Mouse (Mus musculus) forebrain, embryonic 13.5 days (tissue): ENCODE results near the gene Zfp455. TPM values are rescaled to one million over a fixed set of nuclear protein-coding genes. Genes with fewer than 3 reads are reported as not detected.
A peak's percentile ranks its signal among the peaks of the same experiment; 100 is the strongest.
"Not testable (repeated sequence)": the region's sequence is repeated elsewhere in the genome, so short reads cannot be mapped to it uniquely, and the experiment has no call there.

Experiments used
- ATAC-seq: fragments of 200-750 bp; cut with Nextera tagmentation; 2 replicates; pipeline ENCODE4 v1.8.0; 2017
- H3K27ac ChIP-seq: fragments of 300-500 bp; sonication (generic); 2 replicates; pipeline ENCODE4 v1.5.1; 2015; ENCODE audit warnings: inconsistent platforms, mild to moderate bottlenecking, moderate library complexity
- H3K27me3 ChIP-seq: fragments of 300-500 bp; sonication (generic); 2 replicates; pipeline ENCODE4 v1.6.1; 2015; ENCODE audit warnings: mild to moderate bottlenecking, inconsistent platforms
- H3K36me3 ChIP-seq: fragments of 300-500 bp; sonication (generic); 2 replicates; pipeline ENCODE4 v1.6.1; 2015; ENCODE audit warnings: mild to moderate bottlenecking, inconsistent platforms; ENCODE audit not compliant: poor library complexity, severe bottlenecking
- H3K4me1 ChIP-seq: fragments of 300-500 bp; sonication (generic); 2 replicates; pipeline ENCODE4 v1.6.1; 2015; ENCODE audit warnings: inconsistent platforms
- H3K4me2 ChIP-seq: fragments of 300-500 bp; sonication (generic); 2 replicates; pipeline ENCODE4 v1.6.1; 2015; ENCODE audit warnings: inconsistent platforms, mild to moderate bottlenecking, moderate library complexity
- H3K4me3 ChIP-seq: fragments of 300-500 bp; sonication (generic); 2 replicates; pipeline ENCODE4 v1.5.1; 2015; ENCODE audit warnings: mild to moderate bottlenecking, inconsistent platforms
- H3K9ac ChIP-seq: fragments of 300-500 bp; sonication (generic); 2 replicates; pipeline ENCODE4 v1.6.1; 2015; ENCODE audit warnings: mild to moderate bottlenecking, inconsistent platforms
- H3K9me3 ChIP-seq: fragments of 300-500 bp; sonication (generic); replicated peaks from 2 replicates; pipeline ENCODE4 v1.6.1; 2016; ENCODE audit warnings: inconsistent platforms
- WGBS: fragments of 180-500 bp; shearing (Covaris S2); methylation state at CpG from one replicate; pipeline ENCODE4 v1.1.7; 2015; 5-methylcytosine and 5-hydroxymethylcytosine counted together
- polyA plus RNA-seq: library from polyadenylated mRNA; unstranded; fragments of >200 nt; fragmentation: Nextera tagmentation; extraction: Ambion mirVana; gene quantifications from 2 replicates; pipeline ENCODE4 v1.2.1, GENCODE M21; 2015

Zfp455 gene
- 2.8 and 3.6 TPM in 2 replicates for polyA plus RNA-seq

DNA sequence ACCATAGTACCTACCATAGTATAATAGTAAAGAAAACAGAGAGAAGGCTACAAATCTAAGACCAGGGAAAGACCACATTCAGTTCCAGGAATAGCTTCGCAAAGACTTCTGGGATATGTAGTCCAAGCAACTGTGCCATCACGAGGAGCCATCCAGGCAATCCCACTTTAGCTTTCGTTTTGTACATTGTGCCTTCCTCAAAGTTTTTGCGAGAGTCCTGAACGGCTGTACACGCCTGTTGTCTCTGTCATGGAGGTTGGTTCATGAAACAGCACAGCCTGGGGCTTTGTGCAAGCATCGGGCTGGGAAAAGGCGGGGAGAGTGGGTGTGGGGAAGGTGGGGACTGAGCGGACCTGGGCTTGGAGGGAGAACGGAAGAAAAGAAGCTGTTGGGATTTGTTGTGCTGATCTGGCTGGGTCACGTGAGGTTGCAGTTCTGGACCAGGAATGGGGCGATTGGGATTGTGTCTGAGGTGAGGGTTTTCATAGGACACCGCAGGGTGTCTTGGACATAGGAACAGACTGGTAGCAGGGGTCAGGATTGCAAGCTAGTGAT, at the start of gene Zfp455:
Gene Zfp455, plus strand, starts transcription at position 167 of the 555 bp plus-strand sequence.
- peak within 1 kb of the TSS; percentile 66 for H3K4me3 ChIP-seq
- no peak within 1 kb of the TSS for H3K27ac ChIP-seq
- H3K9me3 ChIP-seq = no peaks in the 10 kb centered on the region
- WGBS = 3% methylated on average over 13 of the region's 13 CpGs
- H3K27me3 ChIP-seq = no peaks in the 10 kb centered on the region
- peak; percentile 95 for ATAC-seq
- H3K4me1 ChIP-seq = peaks cover 3% of the 10 kb centered on the region; the same call in 1 of the 2 replicates
- H3K36me3 ChIP-seq = no peaks in the 10 kb centered on the region
- peak within 1 kb of the TSS; percentile 69 for H3K4me2 ChIP-seq
- H3K9ac ChIP-seq = peak within 1 kb of the TSS; percentile 72

DNA sequence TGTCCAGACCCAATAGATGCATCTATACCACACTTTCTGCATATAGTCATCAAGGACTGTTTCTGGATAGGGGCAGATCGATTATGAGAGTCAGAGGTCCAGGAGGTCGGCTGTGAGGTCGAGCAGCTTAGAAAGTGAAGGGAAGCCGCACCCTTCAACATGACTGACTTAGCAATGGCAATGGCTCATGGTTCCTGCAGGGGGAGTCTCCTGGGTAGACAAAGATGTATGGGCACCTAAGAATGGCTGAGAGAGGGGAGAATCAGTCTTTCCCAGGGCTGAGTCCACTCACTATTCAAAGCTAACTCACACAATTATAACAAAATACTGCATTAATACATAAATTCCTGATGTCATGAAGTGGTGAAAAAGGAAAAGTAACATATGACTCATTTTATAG, 28.2 kb upstream of the Zfp455 start:
- not testable (repeated sequence) for H3K9ac ChIP-seq, H3K4me2 ChIP-seq, ATAC-seq, H3K4me1 ChIP-seq, H3K36me3 ChIP-seq, H3K9me3 ChIP-seq, H3K27me3 ChIP-seq, H3K4me3 ChIP-seq, H3K27ac ChIP-seq
- WGBS = 70% methylated on average over 4 of the region's 4 CpGs

DNA sequence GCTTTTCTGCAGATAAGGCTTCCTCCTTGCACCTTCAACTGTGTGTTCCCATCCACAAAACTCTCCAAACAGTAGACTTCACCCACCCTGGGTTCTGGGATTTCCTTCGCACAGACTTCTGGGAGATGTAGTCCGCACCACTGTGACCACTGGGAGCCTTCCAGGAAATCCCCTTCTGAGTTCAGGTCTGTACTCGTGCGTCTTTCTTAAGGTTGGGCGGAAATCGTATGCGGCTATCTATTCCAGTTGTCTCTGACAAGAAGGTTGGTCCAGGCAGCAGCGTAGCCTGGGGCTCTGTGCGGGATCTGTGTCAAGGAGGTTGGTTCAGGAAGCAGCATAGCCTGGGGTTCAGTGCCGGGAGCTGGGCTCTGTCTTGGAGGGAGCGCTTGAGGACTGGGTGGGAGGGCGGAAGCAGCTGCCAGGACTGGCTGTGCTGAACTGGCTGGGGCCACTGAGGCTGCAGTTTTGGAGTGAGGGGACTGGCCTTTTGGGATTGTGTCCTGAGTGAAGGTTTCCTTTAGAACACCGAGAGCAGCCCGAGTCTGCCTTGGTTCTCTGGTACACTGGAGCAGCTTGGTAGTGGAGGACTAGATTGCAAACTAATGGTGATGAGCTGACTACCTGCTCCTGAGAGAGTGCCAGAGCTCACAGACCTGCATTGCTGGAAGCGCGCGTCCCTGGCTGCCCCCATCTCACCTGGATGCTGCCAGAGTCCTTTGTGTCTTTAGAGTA, 21.1 kb upstream of the Zfp455 start, which contains the start of gene Rsl1:
Gene Rsl1, plus strand, starts transcription at position 192 of the 732 bp plus-strand sequence.
- H3K27ac ChIP-seq = not testable (repeated sequence)

DNA sequence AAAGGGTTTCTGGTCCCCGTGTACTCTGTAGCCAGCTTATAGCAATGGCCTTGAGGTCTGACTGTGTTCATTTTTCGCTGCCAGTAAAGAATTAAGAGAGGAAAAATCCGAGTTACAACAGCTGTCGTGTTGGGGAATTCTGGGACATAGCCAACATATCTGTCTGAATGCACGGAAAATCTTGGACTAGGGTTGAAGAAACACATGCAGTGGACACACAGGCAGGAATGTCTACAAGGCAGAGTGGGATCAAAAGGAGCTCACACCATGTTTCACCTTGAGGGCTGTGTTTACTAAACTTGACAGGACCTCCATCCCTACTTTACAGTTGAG, 20.6 kb upstream of the Zfp455 start:
- H3K4me3 ChIP-seq = peak overlapping the region; percentile 68
- H3K9ac ChIP-seq = peak overlapping the region; percentile 73; the same call in 1 of the 2 replicates
- no peak for ATAC-seq
- no peak overlapping the region for H3K27ac ChIP-seq
- no peaks in the 10 kb centered on the region for H3K36me3 ChIP-seq
- H3K4me1 ChIP-seq = peaks cover 3% of the 10 kb centered on the region; the same call in 1 of the 2 replicates
- H3K27me3 ChIP-seq = no peaks in the 10 kb centered on the region
- no peaks in the 10 kb centered on the region for H3K9me3 ChIP-seq
- peak overlapping the region; percentile 66 for H3K4me2 ChIP-seq
- WGBS = 29% methylated on average over 5 of the region's 5 CpGs

More for the DNA sequence above, 21.1 kb upstream of the Zfp455 start, which contains the start of gene Rsl1:
- H3K4me1 ChIP-seq, H3K36me3 ChIP-seq, H3K27me3 ChIP-seq, H3K9me3 ChIP-seq: not testable (repeated sequence)
- H3K9ac ChIP-seq = peak within 1 kb of the TSS; percentile 73
- peak; percentile 98 for ATAC-seq
- H3K4me3 ChIP-seq = peak within 1 kb of the TSS; percentile 68
- 2% methylated on average over 17 of the region's 17 CpGs for WGBS
- H3K4me2 ChIP-seq = peak within 1 kb of the TSS; percentile 66

DNA sequence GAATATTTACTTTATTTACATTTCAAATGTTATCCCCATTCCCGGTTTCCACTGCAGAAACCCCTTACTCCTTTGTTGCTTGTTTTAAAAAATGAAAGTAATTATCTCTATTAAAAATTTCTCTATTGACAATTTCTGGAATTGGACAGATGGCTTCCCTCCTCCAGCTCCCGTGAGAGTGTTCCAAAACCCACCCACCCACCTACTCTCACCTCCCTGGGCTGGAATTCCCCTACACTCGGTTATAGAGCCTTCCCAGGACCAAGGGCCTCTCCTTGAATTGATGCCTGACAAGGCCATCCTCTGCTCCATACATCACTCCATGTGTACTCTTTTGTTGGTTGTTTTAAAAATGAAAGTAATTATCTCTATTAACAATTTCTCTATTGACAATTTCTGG, 7.3 kb downstream of the Zfp455 start:
- Histone ChIP-seq H3K4me1 (no peaks in the 10 kb centered on the region), H3K4me3 (no peak overlapping the region), H3K9me3 (no peaks in the 10 kb centered on the region), H3K36me3 (no peaks in the 10 kb centered on the region), H3K9ac (no peak overlapping the region), H3K4me2 (no peak overlapping the region), H3K27ac (no peak overlapping the region), H3K27me3 (no peaks in the 10 kb centered on the region)
- ATAC-seq = no peak
- WGBS = 78% methylated on average over 3 of the region's 3 CpGs

DNA sequence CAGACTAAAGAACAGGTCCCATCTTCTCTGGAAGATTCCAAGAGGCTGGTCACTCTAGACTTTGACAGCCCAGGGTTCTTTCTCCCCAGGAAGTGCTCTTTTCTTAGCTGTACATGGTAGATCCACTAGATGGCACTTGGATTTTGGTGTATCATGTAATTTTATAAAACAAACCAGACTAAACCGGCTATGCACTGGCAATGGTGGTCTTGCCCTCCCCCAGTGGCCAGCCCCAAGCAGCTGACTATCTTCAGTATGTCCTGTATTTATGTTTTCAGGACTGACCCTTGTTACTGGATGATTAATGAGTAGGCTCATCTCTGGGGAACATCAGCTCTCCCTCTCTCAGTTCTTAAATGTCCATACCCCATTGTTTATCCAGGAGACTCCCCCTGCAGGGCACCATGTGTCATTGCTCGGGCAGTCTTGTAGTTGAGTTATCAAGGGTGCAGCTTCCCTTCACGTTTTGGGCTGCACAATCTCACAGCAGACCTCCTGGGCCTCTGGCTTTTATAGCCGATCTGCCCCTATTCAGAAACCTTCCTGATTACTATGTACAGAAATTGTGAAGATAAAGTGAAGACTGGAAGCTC, 19.8 kb downstream of the Zfp455 start:
- H3K4me2 ChIP-seq = no peak overlapping the region
- 63% methylated on average over 4 of the region's 4 CpGs for WGBS
- H3K4me3 ChIP-seq = no peak overlapping the region
- H3K4me1 ChIP-seq = no peaks in the 10 kb centered on the region
- H3K27me3 ChIP-seq = no peaks in the 10 kb centered on the region
- H3K9me3 ChIP-seq = no peaks in the 10 kb centered on the region
- no peaks in the 10 kb centered on the region for H3K36me3 ChIP-seq
- no peak for ATAC-seq
- H3K27ac ChIP-seq = no peak overlapping the region
- no peak overlapping the region for H3K9ac ChIP-seq

Other genes with a start within 250 kb of the Zfp455 start
- gene Zfp712, start 133.3 kb upstream of the Zfp455 start, polyA plus RNA-seq = 5.6 and 6.8 TPM in 2 replicates
- gene Zfp708, start 96.5 kb upstream of the Zfp455 start, polyA plus RNA-seq = 9.0 TPM in 2 replicates
- 2.3 TPM in 2 replicates for gene Gm28557, start 85.9 kb upstream of the Zfp455 start, polyA plus RNA-seq
- gene Rslcan18, start 78.2 kb upstream of the Zfp455 start, polyA plus RNA-seq = 0.10 TPM in 1 of 2 replicates, not detected in the other
- 2.6 and 3.6 TPM in 2 replicates for gene Zfp759, start 72.8 kb upstream of the Zfp455 start, polyA plus RNA-seq
- 5.0 and 6.4 TPM in 2 replicates for gene Rsl1, start 21.3 kb upstream of the Zfp455 start, polyA plus RNA-seq
- gene Zfp458, start 84.0 kb downstream of the Zfp455 start, polyA plus RNA-seq = 3.2 and 3.7 TPM in 2 replicates
- gene Zfp457, start 112.0 kb downstream of the Zfp455 start, polyA plus RNA-seq = 0.87 and 1.00 TPM in 2 replicates
- gene Zfp595, start 138.1 kb downstream of the Zfp455 start, polyA plus RNA-seq = 1.5 and 1.6 TPM in 2 replicates
- gene Gm28044, start 166.0 kb downstream of the Zfp455 start, polyA plus RNA-seq = 0.88 TPM in 1 of 2 replicates, not detected in the other
- gene Zfp953, start 166.1 kb downstream of the Zfp455 start, polyA plus RNA-seq = 0.55 and 0.70 TPM in 2 replicates
- gene Gm28041, start 181.2 kb downstream of the Zfp455 start, polyA plus RNA-seq = not detected in 2 replicates
- 0.34 and 0.44 TPM in 2 replicates for gene Zfp456, start 181.3 kb downstream of the Zfp455 start, polyA plus RNA-seq
- 3.2 and 5.2 TPM in 2 replicates for gene Zfp429, start 205.3 kb downstream of the Zfp455 start, polyA plus RNA-seq
- gene Zfp459, start 226.9 kb downstream of the Zfp455 start, polyA plus RNA-seq = 0.59 and 0.64 TPM in 2 replicates